Mouse (Mus musculus) cortical plate, adult 2 months (tissue): ENCODE data around the gene Dirc2. TPM values are rescaled to one million over a fixed set of nuclear protein-coding genes. Genes with fewer than 3 reads are reported as not detected.

ENCODE experiments used
- H3K27ac ChIP-seq: fragments of 200-500 bp; 2 replicates; pipeline ENCODE4 v1.5.1; 2012; ENCODE audit warnings: low read length, control low read depth, inconsistent platforms; ENCODE audit not compliant: insufficient read depth
- H3K4me1 ChIP-seq: fragments of 200-500 bp; 2 replicates; pipeline ENCODE4 v1.6.1; 2011; ENCODE audit warnings: low read length; ENCODE audit not compliant: control insufficient read depth, insufficient read depth
- H3K4me3 ChIP-seq: fragments of 200-500 bp; 2 replicates; pipeline ENCODE4 v1.5.1; 2011; ENCODE audit warnings: mild to moderate bottlenecking, low read length, control low read depth; ENCODE audit not compliant: insufficient read depth
- CTCF ChIP-seq: fragments of 200-500 bp; IDR thresholded peaks from 2 replicates; pipeline ENCODE4 v1.5.1; 2011; ENCODE audit warnings: mild to moderate bottlenecking, control low read depth, low read length; ENCODE audit not compliant: insufficient read depth; ENCODE audit errors: extremely low read depth
- POLR2A ChIP-seq: fragments of 200-500 bp; IDR thresholded peaks from 2 replicates; pipeline ENCODE4 v1.6.1; 2011; ENCODE audit warnings: mild to moderate bottlenecking, low read length, control low read depth; ENCODE audit not compliant: insufficient read depth; ENCODE audit errors: extremely low read depth
- polyA plus RNA-seq: library from polyadenylated mRNA; depleted of rRNA; stranded (reverse); fragments of >200 nt; gene quantifications from 2 replicates; pipeline ENCODE4 v1.2.3, GENCODE M21; 2012

Dirc2 gene
- polyA plus RNA-seq, 1 experiment = 61.1 TPM

DNA sequence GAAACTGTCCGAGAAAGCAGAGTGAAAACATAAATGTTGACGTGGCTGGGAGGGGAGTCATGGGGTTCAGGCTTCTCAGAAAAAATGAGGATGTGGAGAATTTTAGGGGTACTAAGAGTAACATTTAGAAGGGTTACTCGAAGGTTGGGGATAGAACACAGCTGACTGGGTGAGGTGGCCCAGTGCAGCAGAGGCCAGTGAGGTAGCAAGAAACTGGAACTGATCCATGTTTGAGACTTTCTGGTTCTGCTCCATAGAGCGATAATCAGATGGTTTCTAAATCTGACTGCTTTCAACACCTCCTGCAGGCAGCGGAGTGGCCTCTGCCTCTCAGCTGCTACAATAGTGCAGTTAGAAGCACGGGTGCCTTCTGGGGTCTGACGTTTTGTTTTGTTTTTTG, 7.6 kb upstream of the Dirc2 start:
- Histone ChIP-seq H3K4me1 (peaks cover 2% of the 10 kb centered on the region), H3K4me3 (no peak overlapping the region), H3K27ac (no peak overlapping the region)
- no peak for TF ChIP-seq POLR2A
- TF ChIP-seq CTCF = no peak

DNA sequence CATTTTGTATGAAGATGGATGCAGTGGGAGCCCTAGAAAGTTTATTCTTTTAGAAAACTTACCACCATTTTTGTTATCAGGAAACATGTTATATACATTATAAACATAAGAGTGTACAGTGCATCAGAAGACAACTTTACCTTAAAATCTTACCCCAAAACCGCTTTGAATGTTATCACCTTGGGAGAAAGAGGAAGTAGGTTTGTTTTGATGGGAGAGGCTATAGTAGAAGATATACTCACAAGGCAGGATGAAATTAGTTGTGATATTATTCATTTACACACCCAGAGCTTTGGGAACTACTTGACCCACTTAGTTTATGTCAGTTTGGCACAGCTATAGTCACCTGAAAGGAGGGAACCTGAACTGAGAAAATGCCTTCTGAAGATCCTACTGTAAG, 6.7 kb upstream of the Dirc2 start:
- no peak overlapping the region for H3K27ac ChIP-seq
- H3K4me3 ChIP-seq = no peak overlapping the region
- H3K4me1 ChIP-seq = peaks cover 4% of the 10 kb centered on the region
- TF ChIP-seq POLR2A (no peak), CTCF (no peak)

DNA sequence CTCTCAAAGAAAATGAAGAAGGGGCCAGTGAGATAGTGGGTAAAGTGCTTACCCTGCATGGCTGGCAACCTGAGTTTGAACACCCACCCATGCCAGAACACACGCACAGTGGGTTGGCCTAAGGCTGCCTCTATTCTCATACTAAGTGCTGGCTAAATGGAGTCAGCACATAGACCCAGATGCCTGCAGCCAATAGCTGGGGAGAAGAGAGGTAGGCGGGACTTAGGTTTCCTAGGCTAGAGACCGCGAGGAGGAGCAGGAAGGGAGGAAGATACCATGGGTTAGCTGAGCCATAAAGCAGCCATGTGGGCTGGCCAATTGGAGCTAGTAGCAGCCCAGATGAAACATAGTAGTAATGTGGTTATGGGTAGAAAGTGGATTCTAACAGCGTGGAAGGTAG, 3.4 kb upstream of the Dirc2 start:
- TF ChIP-seq CTCF (no peak), POLR2A (no peak)
- Histone ChIP-seq H3K4me3 (no peak overlapping the region), H3K4me1 (peaks cover 4% of the 10 kb centered on the region), H3K27ac (no peak overlapping the region)

DNA sequence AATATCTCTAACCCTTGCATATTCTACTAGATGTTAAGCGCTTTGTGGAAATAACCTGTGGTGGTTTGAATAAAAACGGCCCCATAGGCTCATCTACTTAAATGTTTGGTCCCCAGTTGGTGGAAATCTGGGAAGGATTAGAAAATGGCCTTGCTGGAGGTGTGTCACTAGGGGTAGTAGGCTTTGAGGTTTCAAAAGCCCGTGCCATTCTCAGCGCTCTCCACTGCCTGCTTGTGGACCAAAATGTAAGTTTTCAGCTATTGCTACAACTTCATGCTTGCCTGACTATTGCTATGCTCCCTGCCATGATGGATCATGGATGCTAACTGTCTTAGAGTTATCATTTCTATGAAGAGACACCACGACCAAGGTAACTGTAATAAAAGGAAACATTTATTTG, 2.5 kb upstream of the Dirc2 start:
- Histone ChIP-seq H3K4me3 (no peak overlapping the region), H3K4me1 (peaks cover 4% of the 10 kb centered on the region), H3K27ac (no peak overlapping the region)
- TF ChIP-seq CTCF = no peak
- no peak for TF ChIP-seq POLR2A

DNA sequence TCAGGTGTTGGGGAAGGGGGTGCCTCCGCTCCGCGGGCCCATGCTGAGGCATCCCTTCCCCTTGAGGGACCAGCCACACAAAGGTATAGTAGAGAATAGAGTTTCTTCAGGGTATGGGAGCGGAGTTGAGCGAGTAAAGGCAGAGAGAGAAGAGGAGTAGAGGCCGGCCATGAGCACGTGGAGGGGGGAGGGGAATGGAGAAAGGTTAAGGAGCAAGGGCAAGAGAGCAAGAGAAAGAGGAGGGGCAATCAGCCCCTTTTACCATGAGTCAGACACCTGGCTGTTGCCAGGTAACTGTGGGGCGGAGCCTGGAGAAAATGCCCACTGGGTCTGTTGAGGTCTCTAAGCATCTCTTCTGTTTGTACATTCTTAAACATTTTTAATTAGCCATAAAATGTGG, 2.0 kb upstream of the Dirc2 start:
- Histone ChIP-seq H3K27ac (no peak overlapping the region), H3K4me1 (peaks cover 4% of the 10 kb centered on the region), H3K4me3 (no peak overlapping the region)
- TF ChIP-seq CTCF (no peak), POLR2A (no peak)

DNA sequence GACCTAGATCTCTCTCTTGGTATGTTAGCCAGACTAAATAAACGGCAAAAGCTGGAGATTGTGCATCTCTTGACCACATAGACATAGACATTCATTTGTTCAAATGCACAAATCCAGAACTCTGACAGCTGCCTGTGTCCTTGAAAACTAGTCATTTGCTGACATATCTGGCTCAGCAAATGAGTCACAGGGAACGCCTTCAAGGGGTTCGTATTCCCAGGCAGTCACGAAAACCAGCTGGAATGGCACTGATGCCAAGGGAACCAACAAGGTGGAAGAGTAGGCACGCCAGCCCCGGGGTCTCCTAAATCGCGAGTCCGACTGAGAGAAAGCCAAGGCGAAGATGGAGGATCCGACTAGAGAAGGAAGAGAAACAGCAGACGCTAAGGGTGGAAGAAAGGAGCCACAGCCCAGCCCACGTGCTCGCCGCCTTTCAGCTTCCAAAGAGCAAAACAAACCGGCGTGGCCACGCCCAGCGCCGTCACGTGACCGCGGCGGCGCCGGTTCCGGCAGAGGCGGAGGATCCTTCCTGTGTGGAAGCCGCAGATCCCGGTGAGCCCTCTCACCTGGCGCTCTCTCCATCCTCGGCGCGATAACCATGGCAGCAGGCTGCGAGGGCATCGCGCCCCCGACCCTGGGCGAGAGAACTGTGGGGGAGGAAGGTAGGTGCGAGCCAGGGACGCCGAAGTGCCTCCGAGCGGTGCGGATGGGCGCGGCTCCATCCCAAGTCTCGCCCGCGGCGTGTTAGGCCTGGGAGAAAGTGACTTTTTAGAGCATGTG, 912 bp upstream of the Dirc2 start, which contains the start of gene Hspbap1:
Gene Hspbap1, plus strand, starts transcription at position 498 of the 780 bp plus-strand sequence.
- Histone ChIP-seq H3K4me3 (peak within 1 kb of the TSS; percentile 79), H3K27ac (0 out of 2 replicates have a peak within 1 kb of the TSS, but pooled peaks have one; percentile 20), H3K4me1 (peaks cover 4% of the 10 kb centered on the region)
- TF ChIP-seq CTCF (no peak), POLR2A (peak; percentile 85; the same call in 1 of the 2 replicates)

DNA sequence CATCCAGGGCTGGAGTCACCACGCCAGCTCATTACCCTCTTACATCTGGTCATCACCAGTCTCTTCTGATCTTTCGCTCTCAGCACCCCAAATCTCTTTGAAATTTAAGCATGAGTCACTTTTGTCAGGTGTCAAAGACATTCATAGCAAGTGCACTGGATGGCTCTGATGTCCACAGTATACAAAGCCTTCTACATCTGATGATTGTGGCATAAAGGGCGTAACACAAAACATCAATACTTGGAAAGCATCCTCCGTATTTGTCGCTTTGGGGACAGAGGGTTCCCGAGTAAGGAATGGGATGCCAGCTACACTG, 729 bp downstream of the Dirc2 start:
- peak overlapping the region; percentile 79 for H3K4me3 ChIP-seq
- peak overlapping the region; percentile 15; the same call in 1 of the 2 replicates for H3K27ac ChIP-seq
- H3K4me1 ChIP-seq = peaks cover 4% of the 10 kb centered on the region
- TF ChIP-seq POLR2A (no peak), CTCF (no peak)

DNA sequence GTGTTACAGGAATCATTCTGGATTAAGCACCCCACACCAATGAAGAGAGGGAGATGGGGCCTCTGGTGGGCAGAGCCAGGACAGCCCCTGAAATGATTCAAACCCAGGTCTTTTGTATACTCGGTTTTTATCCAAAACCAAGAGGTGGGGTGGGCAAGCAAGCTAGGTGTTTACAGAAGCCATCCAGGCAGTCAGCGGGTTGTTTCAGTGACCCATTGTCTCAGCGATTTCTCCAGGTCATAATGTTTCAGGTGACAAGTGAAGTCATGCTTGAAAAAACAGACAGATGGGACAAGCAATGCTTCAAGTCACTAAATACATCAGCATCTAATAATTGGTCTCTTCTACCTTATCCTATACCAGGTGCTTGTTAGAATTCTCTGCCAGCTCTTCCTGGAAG, 2.8 kb downstream of the Dirc2 start:
- Histone ChIP-seq H3K4me1 (peaks cover 4% of the 10 kb centered on the region), H3K27ac (no peak overlapping the region)
- TF ChIP-seq POLR2A (no peak), CTCF (no peak)

DNA sequence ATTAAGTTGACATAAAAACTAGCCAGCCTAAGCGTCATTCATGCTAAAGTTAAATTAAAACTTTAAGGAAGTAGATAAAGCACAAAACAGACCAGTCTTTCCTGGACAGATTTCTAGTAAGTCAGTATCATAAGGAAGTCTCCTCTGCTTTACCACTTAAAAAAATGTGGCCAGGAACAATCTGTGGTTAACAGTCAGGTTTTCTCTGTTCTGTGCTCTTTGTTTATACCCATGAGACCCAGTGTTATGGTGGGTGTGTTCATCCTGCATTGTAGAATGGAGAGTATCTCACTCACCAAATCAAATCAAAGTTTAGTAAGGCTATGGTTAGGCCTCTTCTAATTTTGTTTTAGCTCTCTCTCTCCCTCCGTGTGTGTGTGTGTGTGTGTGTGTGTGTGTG, 3.7 kb downstream of the Dirc2 start:
- no peak overlapping the region for H3K4me3 ChIP-seq
- no peak for TF ChIP-seq POLR2A
- TF ChIP-seq CTCF = no peak

More for the DNA sequence above, 2.8 kb downstream of the Dirc2 start:
- no peak overlapping the region for H3K4me3 ChIP-seq

DNA sequence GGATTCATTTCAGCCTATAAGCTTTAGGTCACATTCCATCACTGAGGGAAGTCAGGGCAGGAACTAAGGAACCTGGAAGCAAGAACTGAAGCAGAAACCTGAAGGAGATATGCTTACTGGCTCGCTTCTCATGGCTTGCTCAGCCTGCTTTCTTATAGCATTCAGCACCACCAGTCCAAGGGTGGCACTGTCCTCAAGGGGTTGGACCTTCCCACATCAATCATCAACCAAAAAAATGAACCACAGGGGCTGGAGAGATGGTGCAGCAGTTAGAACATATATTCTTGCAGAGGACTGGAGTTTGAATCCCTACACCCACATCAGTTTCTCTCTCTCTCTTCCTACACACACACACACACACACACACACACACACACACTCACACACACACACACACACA, 4.2 kb downstream of the Dirc2 start:
- H3K27ac ChIP-seq = no peak overlapping the region
- H3K4me3 ChIP-seq = no peak overlapping the region
- no peak for TF ChIP-seq CTCF
- no peak for TF ChIP-seq POLR2A
- H3K4me1 ChIP-seq = peaks cover 3% of the 10 kb centered on the region

More for the DNA sequence above, 3.7 kb downstream of the Dirc2 start:
- Histone ChIP-seq H3K4me1 (peaks cover 3% of the 10 kb centered on the region), H3K27ac (no peak overlapping the region)
